Mouse (Mus musculus): ENCODE data around the gene Ephb2.

The Ephb2 gene

GRCm38 (mm10) chr4:136602018-136602554 lies 233.7 kb downstream of the Ephb2 start:
- peak; percentile 7 to 21 for DNase-seq (ENCODE audit: low spot score in 2 of 2)

GRCm38 (mm10) chr4:136601476-136601875 lies 234.3 kb downstream of the Ephb2 start:
- peak; percentile 25 to 31 for DNase-seq (ENCODE audit: low spot score in 2 of 2)

GRCm38 (mm10) chr4:136600536-136600935 lies 235.3 kb downstream of the Ephb2 start:
- no peak for DNase-seq (ENCODE audit: low spot score in 2 of 2)

- no peak for DNase-seq (ENCODE audit: low spot score in 2 of 2)
Observed at GRCm38 (mm10) chr4:136599869-136600268, 235.9 kb downstream of the Ephb2 start.

- DNase-seq (ENCODE audit: low spot score in 2 of 2): no peak
Observed at GRCm38 (mm10) chr4:136598268-136598876, 237.4 kb downstream of the Ephb2 start.

Measured in frontal cortex, postnatal 25 days (tissue).